Mouse (Mus musculus) urinary bladder, adult 2 months (tissue): ENCODE measurements around the gene Hp. TPM values are rescaled to one million over a fixed set of nuclear protein-coding genes. Genes with fewer than 3 reads are reported as not detected.

Experiments used
- DNase-seq: peaks from one replicate; pipeline ENCODE4 v3.0.0; 2022; ENCODE audit warnings: low spot score
- polyA plus RNA-seq: library from polyadenylated mRNA; depleted of rRNA; stranded (reverse); fragments of >200 nt; gene quantifications from 2 replicates; pipeline ENCODE4 v1.2.3, GENCODE M21; 2012; rRNA removed

Hp gene
- polyA plus RNA-seq, 1 experiment, result 32.2 TPM

DNA sequence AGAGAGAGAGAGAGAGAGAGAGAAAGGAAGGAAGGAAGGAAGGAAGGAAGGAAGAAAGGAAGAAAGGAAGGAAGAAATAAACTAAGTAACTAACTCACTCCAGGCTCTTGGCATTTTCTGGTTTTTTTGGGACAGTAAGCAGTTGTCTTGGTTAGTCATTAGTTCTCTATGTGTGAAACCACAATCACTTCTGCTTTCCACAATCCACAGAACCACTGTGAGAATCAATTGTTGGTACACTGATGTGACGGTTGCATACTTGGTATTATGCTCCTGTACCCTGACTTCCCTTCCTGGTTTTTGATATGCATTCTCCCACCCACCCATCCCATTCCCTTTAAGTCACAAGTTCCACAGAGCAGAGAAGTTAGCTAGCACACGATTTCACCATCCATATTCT, 15.1 kb downstream of the Hp start:
- DNase-seq, result no peak

DNA sequence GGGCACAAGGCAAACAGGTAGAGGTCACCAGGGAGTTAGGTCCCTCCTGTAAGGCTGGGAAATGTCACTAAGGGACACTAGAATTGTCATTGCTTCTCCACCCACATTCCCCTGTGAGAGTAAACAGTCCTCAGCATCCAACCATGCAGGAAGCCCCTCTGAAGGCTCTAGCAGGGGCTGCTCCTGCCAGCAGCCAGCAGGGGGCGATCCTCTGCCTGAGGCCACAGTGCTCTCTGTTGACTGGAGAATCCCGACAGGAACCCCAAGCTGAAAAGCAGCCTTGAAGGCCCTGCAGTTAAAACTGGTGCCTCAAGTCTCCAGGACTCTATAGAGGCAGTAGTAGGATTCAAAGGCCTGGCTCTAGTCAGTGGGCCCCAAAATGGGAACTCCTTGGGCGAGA, 27.3 kb downstream of the Hp start:
- DNase-seq, result no peak

DNA sequence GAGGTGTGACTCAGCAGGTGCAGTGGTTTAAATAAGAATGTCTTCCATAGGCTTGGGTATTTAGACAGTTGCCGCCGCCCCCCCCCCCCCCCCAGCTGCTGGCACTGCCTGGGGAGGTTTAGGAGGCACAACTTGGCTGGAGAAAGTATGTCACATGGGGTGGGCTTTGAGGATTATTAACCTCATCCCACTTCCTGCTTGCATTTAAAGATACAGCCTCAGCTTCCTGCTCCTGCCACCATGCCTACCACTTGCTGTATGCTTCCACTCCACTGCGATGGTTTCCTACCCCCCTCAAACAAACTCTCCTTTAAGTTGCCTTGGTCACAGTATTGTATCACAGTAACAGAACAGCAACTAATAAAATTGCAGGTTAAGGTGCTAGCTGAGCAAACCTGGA, 34.9 kb downstream of the Hp start:
- DNase-seq, result no peak

DNA sequence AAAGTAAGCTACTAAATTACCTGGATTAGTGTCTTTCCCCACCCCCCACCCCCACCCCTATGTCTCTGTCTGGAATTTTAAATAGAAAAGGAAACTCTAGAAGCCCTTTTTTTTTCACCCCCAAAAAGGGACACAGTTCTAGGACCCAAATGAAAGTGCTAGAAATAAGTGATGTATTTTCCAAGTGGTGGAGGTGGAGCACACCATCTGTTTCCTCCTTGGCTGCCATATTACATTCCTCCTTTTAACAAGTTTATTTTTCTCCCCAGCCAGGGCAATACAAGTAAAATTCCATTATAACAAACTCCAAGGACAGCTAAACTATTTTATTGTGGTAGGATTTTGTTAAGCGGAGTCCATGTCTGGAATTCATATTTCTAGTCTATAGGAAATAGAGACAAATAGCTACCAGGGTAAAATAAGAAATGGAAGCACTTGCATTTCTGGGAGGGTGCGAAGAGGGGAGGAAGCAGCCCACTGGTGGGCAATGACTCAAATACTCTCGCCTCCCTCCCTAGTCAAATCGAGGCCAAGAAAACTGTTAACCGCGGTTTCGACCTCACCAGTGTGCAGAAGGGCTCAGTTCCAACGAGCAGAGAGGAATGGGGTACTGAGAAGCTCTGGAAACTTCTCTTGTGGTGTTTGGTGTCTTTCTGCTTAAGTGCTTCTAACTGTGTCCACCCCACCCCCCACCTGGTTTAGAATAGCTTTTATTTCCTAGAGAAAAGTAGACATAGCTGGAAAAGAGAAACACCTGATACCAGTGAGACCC, 36.0 kb downstream of the Hp start:
- no peak for DNase-seq

DNA sequence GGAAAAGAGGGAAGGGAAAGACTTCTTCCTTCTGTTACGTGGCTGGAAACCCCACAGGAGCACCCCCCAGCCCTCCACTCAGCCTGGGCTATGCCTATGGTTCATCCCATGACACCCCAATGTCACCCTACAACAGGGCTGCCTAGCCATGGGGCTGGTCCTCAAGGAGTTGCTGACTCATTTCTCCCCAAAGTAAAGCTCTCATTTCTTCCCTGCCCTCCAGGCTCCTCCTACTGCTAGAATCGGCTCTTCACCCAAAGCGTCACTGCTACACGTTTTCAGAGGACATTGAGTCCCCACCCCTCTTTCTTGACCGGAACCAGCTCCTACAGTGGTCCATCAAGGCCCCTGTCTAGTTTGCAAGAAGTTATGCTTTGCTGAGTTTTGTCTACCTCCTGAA, 36.8 kb downstream of the Hp start:
- DNase-seq, result no peak

DNA sequence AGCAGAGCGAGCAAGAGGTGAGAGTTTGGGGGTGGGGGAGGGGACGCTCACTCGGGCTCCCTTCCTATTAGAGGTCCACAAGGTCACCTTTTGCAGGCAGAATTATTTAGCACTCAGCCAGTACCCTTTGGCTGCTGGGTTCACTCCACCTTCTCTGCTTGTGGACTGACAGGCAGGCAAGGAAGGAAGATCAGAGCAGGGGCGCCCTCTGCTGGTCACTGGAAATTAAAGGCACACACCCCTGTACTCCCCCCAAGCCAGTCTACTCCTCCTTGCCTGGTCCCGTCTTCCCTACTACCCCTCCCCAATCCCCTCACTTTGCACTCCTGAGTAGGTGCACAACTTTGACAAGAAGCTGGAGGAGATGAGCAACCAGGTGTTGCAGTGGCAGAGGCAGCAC, 42.3 kb downstream of the Hp start:
- peak; percentile 47 for DNase-seq

DNA sequence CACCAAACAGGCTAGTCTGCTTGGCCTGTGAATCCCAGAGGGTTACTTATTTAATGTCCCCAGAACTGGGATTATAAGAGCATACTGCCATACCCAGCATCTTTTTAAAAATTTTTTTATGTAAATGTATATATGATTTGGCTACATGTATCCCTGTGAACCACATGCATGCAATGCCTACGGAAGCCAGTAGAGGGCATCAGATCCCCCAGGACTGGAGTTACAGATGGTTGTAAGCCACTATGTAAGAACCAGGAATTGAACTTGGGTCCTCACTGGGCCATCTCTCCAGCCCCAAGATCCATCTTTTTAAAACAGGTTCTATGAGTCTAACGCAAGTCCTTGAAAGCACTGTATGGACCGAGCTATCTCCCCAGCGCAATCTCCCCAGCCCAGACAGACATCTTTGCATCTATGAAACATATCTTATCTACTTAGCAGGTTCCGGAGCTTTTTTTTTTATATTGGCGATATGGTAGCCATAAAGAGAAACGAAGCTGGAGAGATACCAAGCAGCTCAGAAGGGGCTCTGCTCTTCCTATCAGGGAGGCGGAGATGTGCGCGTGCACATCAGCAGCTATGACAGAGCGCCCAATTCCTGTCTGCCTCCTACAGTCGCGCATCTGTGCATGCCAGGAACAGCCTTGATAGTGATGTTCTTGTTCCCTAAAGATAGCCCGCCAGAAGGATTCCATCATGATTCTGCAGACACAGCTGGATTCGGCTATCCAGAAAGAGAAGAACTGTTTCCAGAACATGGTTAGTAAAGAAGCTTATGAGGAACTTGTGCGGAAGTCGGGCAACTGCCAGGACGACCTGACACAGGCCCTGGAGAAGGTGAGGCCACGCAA, 43.6 kb downstream of the Hp start:
- DNase-seq, result no peak

Other genes starting within 250 kb of the Hp start
- gene Pmfbp1, start 85.1 kb downstream of the Hp start, polyA plus RNA-seq, result 0.04 TPM in 2 replicates
- 9.9 and 14.1 TPM in 2 replicates for gene Dhx38, start 13.3 kb downstream of the Hp start, polyA plus RNA-seq
- gene Txnl4b, start 13.3 kb downstream of the Hp start, polyA plus RNA-seq, result 3.1 and 6.7 TPM in 2 replicates
- 20.6 and 26.5 TPM in 2 replicates for gene Dhodh, start 29.5 kb upstream of the Hp start, polyA plus RNA-seq
- 0.04 and 0.10 TPM in 2 replicates for gene Pkd1l3, start 35.3 kb upstream of the Hp start, polyA plus RNA-seq
- 84.2 and 98.4 TPM in 2 replicates for gene Ist1, start 114.1 kb upstream of the Hp start, polyA plus RNA-seq
- gene Zfp821, start 126.4 kb upstream of the Hp start, polyA plus RNA-seq, result 13.4 and 15.2 TPM in 2 replicates
- gene Atxn1l, start 158.6 kb upstream of the Hp start, polyA plus RNA-seq, result 11.3 and 13.7 TPM in 2 replicates
- 58.7 TPM in 2 replicates for gene Ap1g1, start 199.4 kb upstream of the Hp start, polyA plus RNA-seq